Mouse (Mus musculus) urinary bladder, postnatal 25 days (tissue): ENCODE results near the gene Serpina3c.

Experiments
- DNase-seq: peaks from one replicate; pipeline ENCODE4 v3.0.0; 2022; ENCODE audit warnings: low spot score

Serpina3c gene

DNA sequence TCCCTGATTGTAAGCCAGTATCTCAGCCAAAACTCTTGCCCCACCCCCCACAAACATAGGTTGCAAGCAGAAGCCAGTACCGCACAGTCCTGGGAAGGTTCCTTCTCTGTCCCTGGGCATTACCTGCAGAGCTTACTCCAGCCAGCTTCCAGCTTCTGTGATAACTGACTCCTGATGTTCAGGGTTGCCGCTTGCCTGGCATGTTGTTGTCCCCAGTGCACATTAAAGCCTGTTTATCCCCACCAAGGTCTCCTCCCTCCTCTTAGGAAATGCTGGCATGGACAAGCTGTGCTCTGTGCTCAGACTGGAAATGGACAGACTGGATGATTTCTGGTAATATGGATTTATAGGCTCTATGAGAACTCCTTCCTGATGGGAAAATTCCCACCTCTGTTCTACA lies at the start of gene Serpina3c:
Gene Serpina3c (minus strand): TSS at position 215 of the 400 bp plus-strand sequence.
- no peak for DNase-seq

DNA sequence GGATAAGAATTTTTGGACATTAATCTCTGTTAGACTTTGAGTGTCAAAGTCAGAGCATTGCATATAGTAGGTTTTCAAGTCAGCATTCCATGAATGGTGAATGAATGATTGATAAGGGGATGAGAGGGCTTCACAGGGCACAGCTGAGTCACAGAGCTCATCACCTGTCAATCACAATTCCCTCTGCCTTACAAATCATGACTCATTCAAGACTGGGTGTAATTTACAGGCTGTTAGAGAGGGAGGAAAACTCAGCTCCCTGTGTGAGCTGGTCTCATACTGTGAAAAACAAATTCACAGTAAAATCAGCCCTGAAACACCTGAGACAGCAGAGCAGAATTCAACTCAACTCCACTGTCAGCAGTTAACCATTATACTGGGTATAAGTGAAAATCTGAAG lies 37.2 kb upstream of the Serpina3c start:
- no peak for DNase-seq

DNA sequence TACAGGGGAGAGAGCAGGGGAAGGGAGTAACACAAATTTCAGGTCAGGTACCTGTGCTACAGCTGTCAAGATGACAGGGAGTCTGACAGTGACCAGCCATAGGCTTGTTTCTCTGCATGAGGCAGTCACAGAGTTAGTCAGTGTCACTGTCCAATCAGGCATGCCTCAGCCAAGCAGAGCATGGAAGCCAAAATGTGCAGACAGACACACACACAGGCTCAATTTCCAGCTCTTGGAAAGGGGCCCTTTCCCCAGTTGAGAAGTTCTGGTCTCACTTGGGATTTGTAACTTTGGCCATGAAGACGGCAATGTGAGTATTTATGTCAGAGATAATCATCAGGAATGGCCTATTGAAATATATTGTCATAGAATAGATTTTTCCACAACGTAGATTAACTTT lies 35.6 kb upstream of the Serpina3c start:
- DNase-seq: no peak

DNA sequence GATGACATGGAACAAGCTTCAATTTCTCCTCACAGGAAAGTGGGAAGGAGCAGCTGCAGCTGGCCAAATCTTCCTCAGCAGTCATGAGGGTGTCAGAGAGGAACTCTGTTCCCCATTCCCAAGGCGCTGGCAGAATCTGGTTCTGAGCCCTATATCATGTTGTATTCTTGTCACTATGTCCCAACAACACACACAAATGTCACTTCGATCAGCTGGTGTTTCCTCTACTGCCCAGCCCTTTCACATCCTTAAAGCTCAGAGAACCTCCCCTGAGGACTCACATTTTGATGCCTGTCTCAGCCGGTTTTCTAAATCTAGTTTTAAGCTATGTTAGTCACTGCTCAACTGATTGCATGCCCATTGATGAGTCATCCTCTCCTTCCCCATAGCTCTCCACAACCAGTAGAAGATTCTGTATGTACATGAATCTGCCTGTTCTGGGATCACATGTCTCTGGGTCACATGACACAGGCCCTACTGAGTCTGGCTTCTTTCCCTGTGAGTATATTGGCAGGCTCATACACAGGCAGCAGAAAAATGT lies 32.4 kb upstream of the Serpina3c start:
- no peak for DNase-seq

DNA sequence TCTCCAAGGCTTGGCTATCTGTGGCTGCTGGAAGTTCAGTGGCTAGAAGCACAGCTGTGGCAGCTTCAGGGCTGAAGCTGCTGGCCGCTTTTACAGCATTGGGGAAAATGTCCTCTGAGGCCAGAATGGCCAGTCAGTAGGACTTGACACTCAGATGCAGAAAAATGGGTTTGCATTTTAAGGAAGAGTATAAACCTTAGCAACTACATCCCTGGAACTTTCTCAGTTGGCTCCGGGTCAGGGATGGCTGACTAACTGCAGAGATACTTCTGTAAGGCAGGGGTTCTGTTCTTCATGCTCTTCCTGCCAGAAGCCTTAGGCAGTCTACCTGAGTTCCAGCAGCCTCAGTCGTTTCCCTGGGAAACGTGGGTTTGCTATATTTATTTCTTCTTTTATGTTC lies 31.4 kb upstream of the Serpina3c start:
- DNase-seq: no peak

DNA sequence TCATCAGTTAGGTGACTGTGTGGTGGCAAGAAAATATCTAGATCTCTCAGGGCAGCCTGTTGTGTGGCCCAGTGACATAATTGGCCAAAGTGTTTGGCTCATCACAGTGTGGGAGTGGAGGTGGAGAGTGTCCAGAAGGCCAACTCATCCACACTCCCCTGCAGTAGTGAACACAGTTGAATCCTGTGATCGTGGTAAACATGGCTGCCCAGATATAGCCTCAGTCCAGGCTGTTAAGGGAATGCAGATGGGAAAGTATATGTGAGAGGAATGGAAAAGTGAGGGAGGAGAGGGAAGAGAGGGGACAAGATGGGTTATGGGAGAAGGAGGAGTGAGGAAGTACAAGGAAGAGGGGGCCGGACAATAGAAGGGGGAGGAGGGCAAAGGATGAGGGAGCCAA lies 25.3 kb upstream of the Serpina3c start:
- no peak for DNase-seq

DNA sequence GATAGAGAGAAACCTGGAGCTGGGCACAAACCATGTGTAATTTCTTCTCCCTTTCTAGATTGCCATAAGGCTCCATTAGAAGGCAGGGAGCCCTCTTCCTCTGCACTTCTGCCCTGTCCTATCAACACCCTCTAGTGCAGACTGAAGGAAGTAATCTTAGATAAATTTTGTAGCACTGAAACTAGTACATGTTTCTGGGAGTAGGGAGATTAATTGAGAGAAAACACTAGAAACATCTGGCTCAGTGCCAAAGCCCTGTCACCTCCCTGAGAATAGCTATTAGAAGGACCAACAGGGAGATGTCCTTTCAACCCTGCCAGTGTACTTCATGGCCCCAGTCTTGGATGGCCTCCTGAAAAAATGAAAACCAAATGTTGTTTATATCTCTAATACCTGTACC lies 24.9 kb upstream of the Serpina3c start:
- no peak for DNase-seq

DNA sequence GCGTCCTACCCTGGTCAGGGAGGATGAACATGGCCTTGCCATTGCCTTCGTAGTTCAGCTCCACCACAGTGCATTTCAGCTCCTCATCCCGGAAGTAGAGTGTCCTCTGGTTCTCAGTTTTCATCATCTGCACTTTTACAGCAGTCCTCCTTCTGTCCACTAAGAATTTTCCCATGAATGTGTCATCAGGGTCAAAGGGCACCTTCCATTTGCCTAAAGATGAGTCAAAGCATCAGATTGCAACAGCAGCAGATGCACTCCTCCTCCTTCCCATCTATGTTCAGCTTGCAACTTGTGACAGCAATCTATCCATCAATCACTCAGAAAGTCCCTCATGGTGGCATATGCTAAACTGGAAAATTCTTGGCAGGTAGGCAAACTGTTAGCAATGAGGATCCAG lies 22.0 kb upstream of the Serpina3c start:
- DNase-seq: no peak

DNA sequence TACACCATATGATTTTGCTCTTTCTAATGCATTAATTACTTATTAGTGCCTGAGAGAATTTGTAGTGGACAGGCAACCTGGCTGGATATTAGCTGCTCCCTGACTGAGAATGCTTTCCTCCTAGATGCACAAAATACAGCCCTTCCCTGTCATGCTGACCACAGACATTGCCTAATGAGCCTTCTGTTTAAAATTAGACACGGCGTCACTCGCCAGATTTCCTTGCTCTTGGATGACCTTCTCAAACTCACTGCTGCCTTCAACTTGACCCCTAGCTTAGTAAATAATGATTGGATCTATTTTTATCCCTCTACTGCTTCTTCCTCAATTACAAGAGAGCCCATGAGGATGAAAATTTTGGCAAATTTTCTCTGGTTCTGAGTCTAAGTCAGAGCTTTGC lies 21.1 kb upstream of the Serpina3c start:
- DNase-seq: no peak

DNA sequence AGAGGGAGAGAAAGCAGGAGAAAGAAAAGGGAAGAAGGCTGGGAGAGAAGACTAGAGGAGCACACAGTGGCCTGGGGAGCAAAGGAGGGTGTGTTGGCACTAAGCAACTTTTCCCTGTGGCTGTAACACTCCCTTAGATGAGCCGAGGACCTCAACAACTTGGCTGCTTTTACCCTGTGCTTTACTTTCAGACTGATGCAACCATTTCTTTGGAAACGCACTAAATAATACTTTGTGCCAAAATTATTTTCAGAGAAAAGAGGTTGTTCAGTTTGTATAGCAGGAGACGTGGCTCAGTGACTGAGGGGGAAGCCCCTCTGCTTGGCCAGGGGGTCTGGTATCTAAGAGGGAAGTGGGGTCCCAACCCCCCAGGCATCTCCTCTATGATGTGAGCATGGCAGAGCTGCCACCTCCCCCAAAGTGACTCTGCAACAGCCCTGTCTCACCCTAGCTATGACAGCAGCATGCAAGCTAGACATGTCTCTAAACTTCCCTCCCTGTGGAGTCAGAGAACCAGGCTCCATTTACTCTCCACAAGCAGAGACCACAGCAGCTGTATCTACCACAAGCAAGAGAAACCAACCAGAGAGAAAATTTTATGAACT lies 527 bp downstream of the Serpina3c start:
- no peak for DNase-seq

DNA sequence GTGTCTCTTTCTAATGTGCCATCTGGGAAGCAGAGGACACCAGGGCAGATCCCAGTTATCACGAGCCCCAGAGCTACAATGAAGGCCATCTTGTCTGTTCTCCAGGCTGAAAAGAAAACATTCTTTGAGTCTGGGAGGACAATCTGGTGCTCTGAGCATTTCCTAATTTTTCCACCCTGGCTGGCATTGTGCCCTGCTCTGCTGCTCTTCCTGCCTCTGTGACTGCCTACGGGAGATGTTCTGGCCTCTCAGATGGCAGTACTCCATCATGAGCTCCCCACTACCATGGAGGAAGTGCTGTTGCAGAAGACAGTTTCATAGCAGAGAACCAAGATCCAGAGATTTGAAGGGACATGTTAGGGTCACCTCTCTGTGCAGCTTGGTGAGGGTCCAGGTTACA lies 1.7 kb downstream of the Serpina3c start:
- no peak for DNase-seq

DNA sequence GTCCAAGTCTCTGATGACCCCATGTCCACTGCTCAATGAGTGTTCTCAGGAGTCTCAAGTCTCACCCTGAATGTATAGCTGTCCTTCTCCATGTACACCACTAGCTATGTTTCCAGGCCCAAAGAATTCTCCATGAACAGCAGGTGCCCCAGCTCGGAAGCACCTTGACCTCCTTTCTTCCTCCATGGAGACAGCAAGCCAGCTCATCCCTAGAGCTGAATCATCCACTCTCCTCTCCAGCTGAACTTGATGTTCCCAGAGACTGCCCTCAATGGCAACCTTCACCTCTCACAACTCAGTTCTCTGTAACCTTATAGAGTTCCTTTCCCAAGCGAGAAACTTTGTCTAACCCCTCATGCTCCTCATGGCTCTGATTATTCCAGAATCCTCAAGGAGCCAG lies 8.1 kb downstream of the Serpina3c start:
- no peak for DNase-seq

DNA sequence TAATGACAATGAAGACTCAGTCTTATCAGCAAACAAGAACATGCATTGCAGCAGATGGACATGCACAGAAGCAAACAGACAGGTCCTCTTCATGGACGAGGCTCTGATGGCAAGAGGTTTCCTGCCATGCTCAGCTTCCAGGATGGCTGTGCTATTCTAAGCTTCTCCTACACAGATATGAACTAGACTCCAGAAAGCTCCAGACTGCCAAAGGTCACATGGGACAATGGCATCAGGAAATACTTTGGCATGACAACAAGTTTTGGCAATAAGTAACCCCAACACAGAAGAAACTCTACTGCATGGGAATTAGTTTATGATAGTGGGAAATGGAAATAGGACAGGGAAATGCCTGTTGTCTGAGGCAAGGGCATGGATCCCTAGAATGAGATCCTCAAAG lies 10.4 kb downstream of the Serpina3c start:
- no peak for DNase-seq

DNA sequence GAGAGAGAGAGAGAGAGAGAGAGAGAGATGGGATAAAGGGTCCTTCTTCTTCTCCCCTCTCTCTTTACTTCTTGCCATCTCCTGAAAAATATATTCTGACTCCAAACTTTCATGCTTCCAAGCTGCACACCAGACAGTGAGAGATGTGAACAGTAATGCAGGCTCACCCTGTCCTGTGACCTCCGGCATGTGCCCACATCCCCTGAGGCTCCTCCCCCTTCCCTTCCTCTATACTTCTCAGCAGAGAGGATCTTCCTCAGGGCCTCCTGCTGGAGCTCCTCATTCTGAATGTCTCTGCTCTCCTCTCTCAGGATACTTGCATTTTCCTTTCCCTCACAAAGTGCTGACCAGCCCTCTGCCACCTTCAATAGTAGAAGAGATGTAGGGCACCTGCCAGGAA lies 11.2 kb downstream of the Serpina3c start:
- no peak for DNase-seq

DNA sequence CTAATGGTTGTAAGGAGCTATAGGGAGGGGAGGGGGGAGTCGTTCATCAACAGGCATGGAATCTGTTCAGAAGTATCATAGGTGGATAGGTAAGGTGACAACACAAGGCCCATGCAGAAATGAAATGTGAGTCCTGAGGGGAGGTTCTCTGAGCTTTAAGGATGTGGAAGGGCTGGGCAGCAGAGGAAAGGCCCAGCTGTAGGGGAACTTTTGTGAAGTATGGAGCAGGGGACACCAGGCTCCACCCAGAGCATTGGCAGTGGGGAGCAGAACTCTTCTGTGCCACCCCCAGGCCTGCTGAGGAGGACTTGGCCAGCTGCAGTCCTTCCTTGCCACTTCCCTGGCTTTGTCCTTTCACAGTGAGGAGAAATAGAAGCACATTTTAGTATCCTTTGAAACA lies 12.2 kb downstream of the Serpina3c start:
- no peak for DNase-seq

DNA sequence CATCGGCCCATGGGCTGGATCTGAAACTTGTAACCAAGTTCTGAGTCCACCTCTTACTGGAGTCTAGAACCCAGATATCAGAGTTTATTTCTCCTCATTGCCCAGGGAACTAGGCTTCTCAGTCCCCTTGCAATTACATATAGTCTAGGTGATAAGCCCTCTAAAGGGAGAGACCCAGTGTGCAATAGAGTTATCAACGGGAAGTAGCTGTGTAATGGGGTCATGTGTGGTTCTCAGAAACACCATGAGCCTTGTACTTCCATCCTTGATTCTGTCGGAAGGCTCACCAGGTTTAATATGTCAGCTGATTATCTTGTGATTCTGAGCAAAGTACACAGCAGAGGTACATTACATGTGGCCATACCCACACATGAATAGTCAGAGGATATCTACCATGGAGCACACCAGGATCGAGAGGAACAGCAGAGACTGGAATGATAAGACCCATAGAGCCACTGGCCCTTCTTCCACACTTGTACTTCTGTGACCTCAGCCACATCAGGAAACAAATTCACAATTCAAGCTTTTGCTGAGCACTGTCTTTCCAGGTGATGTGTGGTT lies 13.0 kb downstream of the Serpina3c start:
- no peak for DNase-seq

DNA sequence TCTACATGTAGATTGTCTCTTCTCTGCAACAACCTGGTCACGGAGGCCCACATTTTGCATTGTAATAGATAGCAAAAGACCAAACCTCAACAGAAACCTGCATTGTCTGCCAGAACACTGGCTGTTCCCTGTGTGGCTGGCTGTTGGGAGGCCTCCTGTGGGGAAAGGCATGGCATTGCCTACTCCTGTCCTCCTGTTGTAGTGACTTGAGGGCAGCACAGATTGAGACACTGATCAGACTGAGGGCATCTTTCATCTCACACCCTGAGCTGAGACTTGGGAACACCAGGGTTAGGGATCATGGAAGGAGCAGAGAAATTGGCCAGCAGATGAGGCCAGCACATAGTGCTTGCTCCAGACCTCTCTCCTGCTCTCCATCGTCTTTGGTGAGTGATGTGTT lies 15.5 kb downstream of the Serpina3c start:
- DNase-seq: no peak

DNA sequence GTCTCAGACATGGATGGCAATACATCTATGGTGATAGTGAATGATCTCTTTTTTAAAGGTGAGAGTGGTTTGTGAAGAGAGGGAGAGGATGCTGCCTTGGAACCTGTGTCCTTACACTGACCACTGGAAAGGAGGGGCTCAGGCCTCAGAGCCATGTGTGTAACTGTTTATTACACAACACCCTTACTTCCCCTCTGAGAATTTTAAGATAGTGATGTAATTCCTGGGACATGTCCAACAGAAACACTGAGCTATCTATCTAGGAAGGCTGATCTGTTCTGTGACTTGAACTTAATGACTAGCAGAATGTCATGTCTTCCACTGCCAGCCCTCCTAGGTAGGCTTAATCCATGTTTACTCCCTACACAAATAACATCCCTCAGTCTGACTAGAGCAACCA lies 22.6 kb downstream of the Serpina3c start:
- DNase-seq: no peak

DNA sequence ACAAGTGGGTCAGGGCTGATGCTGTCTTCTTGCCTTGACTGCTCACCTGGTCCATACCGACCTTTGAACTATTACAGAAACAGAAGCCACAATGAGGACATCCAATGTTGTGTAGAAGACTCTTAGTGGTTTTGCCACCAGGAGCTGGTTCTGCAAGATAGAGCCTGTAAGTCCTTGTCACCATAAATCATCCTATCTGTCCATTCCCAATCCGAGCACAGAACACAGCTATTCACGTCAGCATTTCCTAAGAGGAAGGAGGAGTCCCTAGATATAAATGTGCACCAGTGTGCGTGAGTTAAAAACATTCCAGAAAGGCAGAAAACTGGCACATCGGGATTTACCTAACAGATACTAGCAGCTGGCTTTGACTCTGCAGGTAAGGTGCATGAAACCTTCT lies 26.0 kb downstream of the Serpina3c start, which contains the start of gene Serpina3b:
Gene Serpina3b (plus strand): TSS at position 301 of the 400 bp plus-strand sequence.
- DNase-seq: no peak

DNA sequence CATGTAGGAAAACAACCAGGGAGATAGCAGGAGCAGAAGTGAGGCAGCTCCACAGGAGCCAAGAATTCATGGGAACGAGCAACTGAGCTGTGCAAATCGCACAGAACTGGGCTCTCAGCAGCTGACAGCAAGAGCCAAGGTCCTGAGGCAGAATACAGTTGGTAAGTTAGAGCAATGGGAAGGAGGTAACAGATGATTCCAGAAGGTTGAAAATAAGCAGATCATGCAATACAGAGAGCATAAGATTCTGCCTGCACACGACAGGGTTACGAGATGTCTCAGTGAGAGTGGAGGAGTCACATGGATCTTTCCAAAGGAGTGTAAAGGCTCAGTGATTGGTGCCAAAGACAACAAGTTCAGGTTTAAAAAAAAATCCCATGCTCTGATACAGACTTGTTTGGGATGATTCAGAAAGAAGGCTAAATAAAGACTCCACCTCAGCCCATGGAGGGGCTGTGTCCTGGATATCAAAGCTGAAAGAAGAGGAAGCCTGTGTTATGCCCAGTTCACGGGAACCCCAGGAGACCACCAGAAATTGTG lies 28.6 kb downstream of the Serpina3c start:
- DNase-seq: no peak

DNA sequence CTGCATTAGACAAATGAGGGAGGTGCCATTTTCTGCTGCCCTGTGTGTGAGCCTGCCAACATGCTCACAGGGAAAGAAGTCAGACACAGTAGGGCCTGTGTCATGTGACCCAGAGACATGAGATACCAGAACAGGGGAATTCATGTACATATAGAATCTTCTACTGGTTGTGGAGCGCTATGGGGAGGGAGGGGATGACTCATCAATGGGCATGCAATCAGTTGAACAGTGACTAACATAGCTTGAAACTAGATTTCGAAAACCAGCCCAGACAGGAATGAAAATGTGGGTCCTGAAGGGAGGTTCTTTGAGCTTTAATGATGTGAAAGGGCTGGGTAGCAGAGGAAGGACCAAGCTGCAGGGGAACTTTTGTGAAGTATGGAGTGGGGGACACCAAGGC lies 29.7 kb downstream of the Serpina3c start:
- peak; percentile 6 for DNase-seq

DNA sequence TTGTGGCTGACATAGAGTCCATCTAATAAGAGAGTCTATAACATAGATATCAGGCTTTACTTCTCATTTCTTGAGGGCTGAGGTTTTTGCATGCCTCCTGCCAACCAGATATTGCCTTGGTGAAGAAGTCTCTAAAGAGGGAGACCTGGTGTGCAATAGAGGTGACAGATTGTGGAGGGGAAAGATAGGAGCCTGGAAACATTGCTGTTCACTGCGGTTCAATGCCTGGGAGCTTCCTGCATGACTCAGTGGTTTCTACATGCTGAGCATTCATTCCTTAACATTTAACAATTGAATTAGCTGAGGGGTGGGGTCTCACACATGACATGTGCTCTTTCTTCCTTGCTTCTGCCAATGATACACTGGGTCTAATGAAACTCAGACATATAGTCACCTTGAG lies 30.6 kb downstream of the Serpina3c start:
- DNase-seq: no peak

DNA sequence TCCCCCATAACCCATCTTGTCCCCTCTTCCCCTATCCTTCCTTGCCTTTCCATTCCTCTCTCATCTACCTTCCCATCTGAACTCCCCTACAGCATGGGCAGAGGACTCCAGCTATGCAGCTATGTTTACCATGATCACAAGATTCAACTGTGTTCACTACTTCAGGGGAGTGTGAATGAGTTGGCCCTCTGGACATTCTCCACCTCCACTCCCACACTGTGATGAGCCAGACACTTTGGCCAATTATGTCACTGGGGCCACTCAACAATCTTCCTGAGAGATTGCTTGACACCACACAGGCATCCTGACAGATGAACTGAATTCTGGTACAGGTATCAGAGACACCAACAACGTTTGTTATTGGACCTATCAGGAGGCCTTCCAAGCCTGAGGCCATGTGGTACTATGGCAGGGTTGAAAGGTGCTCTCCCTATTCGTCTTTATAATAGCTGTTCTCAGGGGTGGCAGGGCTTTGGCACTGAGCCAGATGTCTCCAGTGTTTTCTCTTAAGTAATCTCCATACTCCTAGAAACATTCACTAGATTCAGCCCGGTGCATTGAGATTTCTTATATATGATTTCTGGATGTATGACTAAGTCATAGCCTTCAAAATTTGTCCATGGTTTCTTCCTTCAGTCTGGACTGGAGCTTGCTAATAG lies 38.6 kb downstream of the Serpina3c start:
- DNase-seq: no peak
